ENCODE assay signal across 8 mouse cellular contexts in genomic region chr14:118774507-118775428, GRCm38 (mm10). TPM values are rescaled to one million over a fixed set of nuclear protein-coding genes. Genes with fewer than 3 reads are reported as not detected.
DNase-seq lines count a peak whose midpoint lies in the region; ATAC-seq and TF ChIP-seq lines count a peak whose summit lies in the region.

No protein-coding gene starts in this region.

- H3K27me3 ChIP-seq in heart, postnatal 0 days (ENCODE audit: control insufficient read depth, insufficient read depth, low read length) = no peaks in the 10 kb centered on the region
- 0 out of 2 replicates have a peak, but pooled peaks cover 2% of the 10 kb centered on the region for H3K27me3 ChIP-seq in forebrain, embryonic 16.5 days (replicated peaks; ENCODE audit: control insufficient read depth, insufficient read depth, low read length)

- no peak overlapping the region for H3K4me2 ChIP-seq in heart, postnatal 0 days (ENCODE audit: low read depth, low read length)
- no peak overlapping the region for H3K4me2 ChIP-seq in forebrain, embryonic 16.5 days (ENCODE audit: low read length)

- no peak overlapping the region for H3K27ac ChIP-seq in heart, postnatal 0 days (ENCODE audit: low read depth)
- no peak overlapping the region for H3K27ac ChIP-seq in forebrain, embryonic 16.5 days (ENCODE audit: low read length)

- no peaks in the 10 kb centered on the region for H3K4me1 ChIP-seq in heart, postnatal 0 days (ENCODE audit: control insufficient read depth, insufficient read depth)
- H3K4me1 ChIP-seq in forebrain, embryonic 16.5 days (replicated peaks; ENCODE audit: control insufficient read depth, insufficient read depth, low read length) = no peaks in the 10 kb centered on the region

- H3K9ac ChIP-seq in heart, postnatal 0 days (replicated peaks; ENCODE audit: low read depth, low read length) = no peak overlapping the region
- H3K9ac ChIP-seq in forebrain, embryonic 16.5 days (replicated peaks; ENCODE audit: low read depth, low read length) = no peak overlapping the region

- H3K4me3 ChIP-seq in heart, postnatal 0 days (ENCODE audit: low read depth, low read length) = no peak overlapping the region
- H3K4me3 ChIP-seq in forebrain, embryonic 16.5 days (replicated peaks; ENCODE audit: low read length) = no peak overlapping the region

- peak; percentile 57 for TF ChIP-seq CTCF in heart, postnatal 0 days (IDR thresholded peaks at IDR 0.05; ENCODE audit: low read depth)

- no peaks in the 10 kb centered on the region for H3K36me3 ChIP-seq in heart, postnatal 0 days (replicated peaks; ENCODE audit: control insufficient read depth, insufficient read depth, low read length)
- no peaks in the 10 kb centered on the region for H3K36me3 ChIP-seq in forebrain, embryonic 16.5 days (ENCODE audit: control insufficient read depth, insufficient read depth)

- 75% methylated on average over 12 of the region's 12 CpGs for WGBS in heart, postnatal 0 days
- WGBS in forebrain, embryonic 16.5 days = 54% methylated on average over 12 of the region's 12 CpGs

- no peak for TF ChIP-seq EP300 in heart, postnatal 0 days (IDR thresholded peaks at IDR 0.05; ENCODE audit: low read depth)

- DNase-seq in heart, postnatal 0 days (ENCODE audit: low spot score) = no peak
- DNase-seq in heart, postnatal 36 days = no peak
- peak; percentile 12 for DNase-seq in CD4-positive helper T cell, adult 2 months (ENCODE audit: low read depth, low spot score)
- peak; percentile 56 for DNase-seq in R1 (ENCODE audit: low read depth, low spot score)
- peak; percentile 56 to 60 for DNase-seq in kidney, postnatal 36 days
- DNase-seq in thymus, postnatal 36 days = peak; percentile 59 to 65
- DNase-seq in frontal cortex, postnatal 36 days (ENCODE audit: low spot score in 2 of 2) = no peak

- H3K9me3 ChIP-seq in heart, postnatal 0 days (replicated peaks; ENCODE audit: control insufficient read depth, low read length) = no peaks in the 10 kb centered on the region
- H3K9me3 ChIP-seq in forebrain, embryonic 16.5 days (ENCODE audit: control insufficient read depth, low read length) = no peaks in the 10 kb centered on the region

- intact Hi-C loops in heart, postnatal 36 days (cut with DNase I) = loop anchor here (5.0 kb wide), 1 partner anchor 43 kb away; no protein-coding TSS in a partner anchor

- ATAC-seq in heart, postnatal 0 days (ENCODE audit: insufficient read depth, low read depth) = no peak
- no peak for ATAC-seq in forebrain, embryonic 16.5 days

RNA-seq across cellular contexts. Expression of gene Cldn10, which starts 12.9 kb away (rescaled TPM):
- 1.7 TPM in 1 of 2 replicates, not detected in the other for total RNA-seq in heart, postnatal 0 days (2014; rRNA removed; ENCODE audit: low replicate concordance)
- polyA plus RNA-seq in heart, postnatal 0 days (2015; fragmentation: Nextera tagmentation; extraction: Ambion mirVana) = 0.15 and 0.77 TPM in 2 replicates
- under 1 TPM; 0.35 to 0.56 TPM for total RNA-seq in heart, postnatal 36 days (2021)
- polyA plus RNA-seq in forebrain, embryonic 16.5 days (2015; fragmentation: Nextera tagmentation; extraction: Ambion mirVana) = 1.8 and 1.9 TPM in 2 replicates

Comparison
In these comparisons a context has a peak if more than half of its experiments do, and no peak if none do; other contexts are left out.
1. DNase-seq: peak in CD4-positive helper T cell, adult 2 months (single experiment), R1 (single experiment), kidney, postnatal 36 days (2 of 2) and thymus, postnatal 36 days (2 of 2); none in heart, postnatal 0 days (single experiment), heart, postnatal 36 days (0 of 2) and frontal cortex, postnatal 36 days (0 of 2).